Mouse (Mus musculus): ENCODE measurements around the gene Glb1l2.

The Glb1l2 gene

DNA sequence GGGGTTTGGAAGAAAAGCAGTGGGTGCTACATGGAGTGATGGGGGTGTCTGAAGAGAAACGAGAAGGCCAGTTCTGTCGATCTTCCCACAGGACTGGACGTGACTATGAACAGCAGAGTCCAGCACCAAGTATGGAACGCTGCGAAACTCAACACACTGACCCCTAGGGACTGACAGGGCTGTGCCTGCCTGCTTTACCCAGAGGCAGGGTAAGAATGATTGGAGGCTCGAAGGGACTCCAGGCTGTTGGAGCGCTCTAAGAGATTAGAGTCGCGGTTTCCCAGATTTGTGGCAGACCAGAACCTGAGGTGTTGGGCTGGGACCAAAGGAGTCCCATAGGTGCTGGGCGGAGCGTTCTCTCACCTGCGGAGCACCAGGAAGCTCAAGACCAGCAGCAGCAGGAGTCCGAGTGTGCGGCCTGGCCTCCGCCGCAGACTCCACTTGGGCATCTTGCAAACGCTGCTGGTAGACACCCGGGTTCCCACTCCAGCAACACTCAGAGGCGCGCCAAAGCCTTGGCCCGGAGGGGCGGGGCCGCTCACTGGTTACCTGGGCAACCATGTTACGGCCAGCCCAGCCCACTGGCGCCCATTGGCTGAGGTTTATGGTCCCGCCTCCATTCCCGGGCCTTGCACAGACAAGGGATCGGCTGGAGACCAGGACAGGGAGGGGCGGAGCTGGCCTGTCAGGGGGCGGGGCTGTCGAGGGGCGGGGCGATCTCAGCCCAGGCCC lies at the start of gene Glb1l2:
Gene Glb1l2, minus strand, starts transcription at position 534 of the 732 bp plus-strand sequence.
- peak; percentile 96 for DNase-seq (ENCODE audit: low spot score)

DNA sequence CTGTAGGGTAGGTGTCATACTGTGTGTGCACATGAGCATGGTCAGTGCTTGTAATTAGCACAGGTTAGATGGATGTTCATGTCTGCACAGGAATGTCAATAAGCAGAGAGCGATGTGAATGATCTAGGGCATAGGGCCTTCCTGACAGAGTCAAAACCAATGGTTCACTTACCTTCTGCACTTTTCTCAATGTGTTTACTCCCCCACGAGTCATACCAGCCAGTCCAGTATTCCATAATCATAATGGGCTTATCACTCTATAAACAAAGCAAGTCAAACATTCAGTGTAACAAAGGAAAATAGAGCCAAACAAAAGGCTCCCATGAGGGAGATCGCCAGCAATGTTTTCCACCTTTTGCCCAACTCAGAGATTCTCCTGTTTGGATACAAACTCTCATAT lies 24.8 kb upstream of the Glb1l2 start:
- DNase-seq (ENCODE audit: low spot score) = no peak

DNA sequence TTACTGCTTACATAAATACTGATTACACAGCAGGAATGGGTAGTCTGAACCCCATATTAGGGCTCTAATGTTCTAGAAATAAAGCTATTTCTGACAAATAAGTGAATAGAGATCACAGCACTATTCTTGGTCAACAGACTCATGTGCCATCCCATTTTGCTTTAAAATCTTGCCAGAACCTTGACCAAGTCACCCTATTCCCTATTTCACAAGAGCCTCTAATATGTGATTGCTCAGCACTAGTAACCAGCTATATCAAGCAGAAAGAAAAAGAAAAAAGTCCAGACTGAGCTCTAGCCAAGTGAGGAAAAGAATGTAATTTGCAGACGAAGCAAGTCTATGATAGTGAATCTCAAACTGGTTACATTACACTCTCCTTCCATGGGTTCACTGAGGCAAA lies 13.7 kb upstream of the Glb1l2 start:
- DNase-seq (ENCODE audit: low spot score) = no peak

DNA sequence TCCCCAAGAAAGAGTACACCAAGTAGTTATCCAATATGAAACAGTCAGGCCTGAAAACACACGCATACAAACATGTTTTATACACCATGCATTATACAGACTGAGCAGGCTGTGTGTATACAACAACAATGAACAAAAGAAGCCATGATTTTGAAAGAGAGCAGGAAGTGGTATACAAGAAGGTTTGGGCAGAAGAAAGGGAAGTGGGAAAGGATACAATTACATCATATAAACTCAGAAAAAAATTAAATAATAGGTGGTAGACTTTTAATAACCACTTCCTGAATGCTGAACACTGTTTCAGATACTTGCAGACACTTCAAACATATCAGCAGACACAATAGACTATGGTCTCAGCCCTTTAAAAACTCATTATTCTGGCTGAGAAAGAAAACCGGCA lies 2.5 kb upstream of the Glb1l2 start:
- DNase-seq (ENCODE audit: low spot score) = no peak

DNA sequence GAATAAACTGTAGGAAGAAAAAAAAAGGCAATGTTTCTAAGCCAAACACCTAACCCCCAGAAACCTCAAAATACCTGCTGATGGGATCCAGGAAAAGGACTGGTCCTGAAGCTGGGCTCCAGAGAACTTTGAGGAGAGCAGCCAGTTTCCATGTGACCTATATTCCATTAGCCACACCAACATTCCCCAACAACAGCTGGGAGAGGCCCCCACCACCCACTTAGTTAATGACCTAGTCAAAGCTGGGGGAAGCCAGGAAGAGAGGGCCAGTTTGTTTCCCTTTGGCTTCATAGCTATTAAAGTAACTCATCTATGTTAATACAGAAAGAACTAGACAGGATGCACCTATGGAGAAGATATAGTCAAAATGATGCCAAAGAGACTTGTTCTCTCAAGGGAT lies 1.9 kb downstream of the Glb1l2 start:
- DNase-seq (ENCODE audit: low spot score) = no peak

DNA sequence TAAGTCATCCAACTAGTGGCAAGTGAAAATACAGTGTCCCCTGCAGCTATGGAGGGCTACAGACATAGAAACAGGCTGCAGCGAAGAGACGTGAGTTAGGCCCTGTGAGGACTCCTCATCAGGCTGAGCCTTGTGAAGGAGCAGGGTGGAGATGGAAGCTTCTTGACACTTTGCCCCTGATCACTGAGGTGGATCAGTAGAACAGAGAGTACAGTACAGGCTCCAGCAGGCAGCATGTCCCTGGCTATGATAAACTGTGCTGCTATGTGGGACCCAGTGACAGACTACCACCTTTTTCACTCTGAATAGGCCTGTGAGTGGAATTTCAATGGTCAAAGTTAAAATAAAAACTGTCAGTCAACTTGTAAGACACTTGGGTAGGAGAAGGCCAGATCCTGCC lies 5.9 kb downstream of the Glb1l2 start:
- DNase-seq (ENCODE audit: low spot score) = no peak

DNA sequence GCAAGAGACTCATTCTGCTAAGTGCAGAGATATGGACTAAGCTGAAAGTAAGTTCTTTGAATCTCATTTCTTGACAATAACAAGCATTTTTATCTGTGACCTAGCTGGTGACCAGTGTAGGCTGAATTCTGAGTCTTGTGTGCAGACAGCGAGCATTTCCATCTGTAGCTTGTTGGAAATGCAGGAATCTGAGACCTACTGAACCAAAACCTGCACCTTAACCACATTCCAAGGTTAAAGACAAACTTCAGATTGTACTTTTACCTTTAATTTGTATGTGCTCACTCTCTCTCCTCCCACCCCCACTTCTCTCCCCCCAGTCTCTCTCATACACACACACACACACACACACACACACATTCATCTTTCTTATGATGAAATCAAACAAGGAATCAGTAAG lies 7.5 kb downstream of the Glb1l2 start:
- no peak for DNase-seq (ENCODE audit: low spot score)

DNA sequence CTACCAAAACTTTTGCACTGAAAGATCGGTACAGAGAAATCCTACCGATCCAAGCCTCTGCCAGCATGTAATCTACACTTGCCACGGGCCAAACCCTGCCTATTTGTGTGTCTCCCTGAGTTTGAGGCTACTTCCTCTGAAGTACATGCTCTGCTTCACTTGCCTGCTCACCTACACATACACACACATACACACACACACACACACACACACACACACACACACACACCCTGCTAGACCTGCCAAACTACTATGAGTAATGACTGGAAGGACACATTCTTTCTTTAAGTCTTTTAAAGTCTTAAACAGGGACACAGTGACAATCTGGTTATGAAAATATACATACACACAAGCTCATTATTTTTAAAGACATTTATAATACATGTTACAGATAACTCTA lies 8.1 kb downstream of the Glb1l2 start:
- DNase-seq (ENCODE audit: low spot score) = no peak

DNA sequence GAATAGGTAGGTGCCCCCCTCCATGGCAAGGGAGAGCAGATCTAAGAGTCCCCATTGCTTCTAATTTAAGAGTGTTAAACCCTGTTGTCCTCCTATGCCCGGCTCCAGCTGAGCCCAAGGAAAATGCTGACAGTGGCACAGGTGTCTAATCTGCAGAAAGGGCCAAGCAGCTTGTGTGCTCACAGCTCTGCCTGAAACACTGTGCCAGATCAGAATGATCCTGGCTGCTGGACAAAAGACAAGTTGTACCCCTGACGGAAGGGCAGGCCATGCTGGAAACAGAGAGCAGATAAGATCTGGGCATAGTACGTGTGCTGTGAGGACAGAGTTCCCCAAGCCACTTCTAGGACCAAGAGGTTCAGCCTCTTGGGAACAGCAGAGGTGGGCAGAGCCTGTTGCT lies 13.4 kb downstream of the Glb1l2 start:
- DNase-seq (ENCODE audit: low spot score) = peak; percentile 30

DNA sequence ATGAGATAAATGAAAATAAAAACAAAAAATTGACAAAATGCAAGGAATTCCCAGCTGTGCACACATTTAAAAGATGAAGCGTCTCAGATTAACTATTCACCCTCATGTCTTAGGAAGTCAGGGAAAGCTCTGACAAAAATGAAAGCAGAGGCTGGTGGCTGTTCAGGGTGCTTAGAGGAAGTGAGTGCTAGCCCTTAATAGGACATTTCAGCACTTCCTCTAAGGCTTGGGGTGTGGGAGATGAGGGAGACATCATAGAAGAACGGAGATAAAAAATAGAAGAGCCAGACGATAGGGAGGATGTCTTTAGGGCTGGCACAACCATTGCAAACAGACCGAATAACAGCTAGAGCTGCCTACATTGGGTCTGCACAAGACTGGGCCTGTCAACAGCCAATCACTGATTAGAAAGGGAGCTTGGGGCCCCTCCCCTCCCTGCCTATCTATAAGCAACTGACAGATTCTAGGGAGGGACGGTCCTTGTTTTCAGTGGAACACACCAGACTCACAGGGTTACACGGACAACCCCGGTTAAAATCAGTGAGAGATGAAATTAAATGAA lies 22.8 kb downstream of the Glb1l2 start:
- DNase-seq (ENCODE audit: low spot score) = no peak

DNA sequence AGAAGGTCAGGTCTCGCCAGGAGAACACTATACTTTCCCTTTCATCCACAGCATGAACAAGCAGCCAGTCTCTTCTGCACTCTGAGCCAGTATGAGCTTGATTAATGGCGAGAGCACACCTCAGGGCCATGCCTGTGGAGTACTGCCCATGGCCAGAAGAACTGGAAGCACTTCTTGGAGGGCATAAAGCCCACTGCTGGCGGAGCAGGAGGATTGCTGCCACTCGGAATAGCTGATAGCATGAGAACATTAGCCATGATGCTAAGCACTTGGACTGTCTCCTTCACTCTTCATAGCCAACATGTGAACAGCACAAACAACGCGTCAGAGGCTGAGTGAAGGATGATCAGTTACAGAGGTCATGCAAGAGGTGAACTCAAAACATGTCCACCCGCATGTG lies 27.8 kb downstream of the Glb1l2 start:
- DNase-seq (ENCODE audit: low spot score) = no peak

DNA sequence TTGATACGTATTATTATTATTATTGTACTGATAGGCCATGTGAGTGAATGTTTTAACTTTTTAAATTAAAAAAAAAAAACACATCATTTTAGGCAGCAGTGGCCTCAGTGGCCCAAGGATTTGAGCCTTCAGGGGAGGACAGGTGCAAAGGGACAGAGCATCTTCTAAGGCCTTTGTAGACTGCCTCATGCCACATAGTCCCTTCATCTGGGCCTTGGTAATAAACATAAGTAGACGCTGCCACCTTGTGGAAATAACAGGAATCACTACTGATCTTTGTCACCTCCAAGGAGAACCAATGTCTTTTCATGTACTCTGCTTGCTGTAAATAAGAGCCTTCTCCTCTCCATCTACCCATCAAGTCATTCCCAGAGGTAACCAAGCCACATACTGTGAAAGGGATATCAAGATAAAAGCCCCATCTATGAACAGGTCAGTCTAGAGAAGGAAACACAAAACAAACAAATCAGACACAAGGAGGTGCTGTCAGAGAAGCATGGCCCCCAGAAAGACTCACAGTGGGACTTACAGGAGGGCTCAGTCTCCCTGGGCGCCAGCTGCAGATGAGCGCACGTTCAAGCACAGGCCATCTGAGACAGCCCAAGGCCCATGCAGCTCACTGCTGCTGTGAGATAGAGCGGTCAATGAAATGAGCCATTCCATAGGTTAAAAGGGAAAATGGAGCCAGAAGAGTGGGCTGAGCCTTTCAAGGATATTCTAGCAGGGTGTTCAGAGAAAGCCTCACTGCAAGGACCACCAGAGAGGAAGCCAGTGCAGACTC lies 30.0 kb downstream of the Glb1l2 start:
- no peak for DNase-seq (ENCODE audit: low spot score)

DNA sequence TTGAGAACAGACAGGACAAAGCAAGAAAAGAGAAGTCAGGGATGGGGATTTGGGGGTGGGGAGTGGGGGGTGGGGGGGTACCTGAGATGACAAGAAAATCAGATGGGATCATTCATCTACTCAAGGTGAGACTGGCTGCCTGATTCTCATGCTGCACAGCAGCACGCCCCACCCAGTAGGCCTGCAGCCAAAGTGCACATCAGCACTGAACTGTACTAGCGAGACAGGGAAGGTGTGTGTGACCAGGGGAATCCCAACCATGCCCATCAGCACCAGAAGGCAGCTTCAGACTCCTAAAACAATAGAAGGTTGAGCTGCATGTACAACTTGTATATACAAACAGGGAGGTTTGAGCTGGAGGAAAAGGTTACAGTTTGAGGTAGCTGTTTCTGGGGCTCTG lies 30.6 kb downstream of the Glb1l2 start:
- no peak for DNase-seq (ENCODE audit: low spot score)

DNA sequence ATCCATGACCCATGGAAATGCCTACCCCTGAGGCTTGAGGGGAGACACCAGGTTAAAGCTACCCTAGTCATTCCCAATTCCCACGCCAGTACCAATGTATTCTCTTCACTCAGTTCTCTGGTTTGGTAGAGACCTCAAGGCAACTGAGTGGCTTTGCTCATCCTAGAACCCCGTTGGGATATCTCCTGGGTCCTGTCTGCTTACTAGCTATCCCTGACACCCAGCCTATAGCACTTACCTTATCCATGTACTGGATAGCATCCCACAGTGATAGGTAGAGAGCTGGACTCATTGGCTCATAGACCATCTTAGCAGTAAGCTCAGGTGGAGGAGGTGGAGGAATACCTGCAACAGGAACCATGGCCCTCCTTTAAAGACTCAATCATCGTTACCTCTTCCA lies 38.1 kb downstream of the Glb1l2 start:
- DNase-seq (ENCODE audit: low spot score) = no peak

DNA sequence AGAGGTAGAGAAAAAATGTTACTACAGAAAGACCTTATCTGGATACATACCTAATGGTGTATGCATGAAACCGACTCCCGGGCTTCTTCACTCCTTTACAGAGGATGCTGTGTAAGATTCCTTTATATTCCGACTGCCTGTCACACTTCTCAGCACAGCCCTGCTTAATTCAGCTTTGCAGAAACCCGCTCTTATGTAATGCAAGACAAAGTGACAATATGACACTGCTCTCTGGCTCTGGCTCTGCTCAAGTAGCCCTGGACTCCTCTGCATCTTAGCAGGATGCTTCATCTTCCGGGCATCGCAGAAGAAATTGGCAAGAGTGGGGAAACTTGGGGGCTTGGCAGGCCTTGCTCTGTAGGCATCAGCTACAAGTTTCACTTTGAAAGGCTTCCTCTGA lies 43.8 kb downstream of the Glb1l2 start:
- no peak for DNase-seq (ENCODE audit: low spot score)

DNA sequence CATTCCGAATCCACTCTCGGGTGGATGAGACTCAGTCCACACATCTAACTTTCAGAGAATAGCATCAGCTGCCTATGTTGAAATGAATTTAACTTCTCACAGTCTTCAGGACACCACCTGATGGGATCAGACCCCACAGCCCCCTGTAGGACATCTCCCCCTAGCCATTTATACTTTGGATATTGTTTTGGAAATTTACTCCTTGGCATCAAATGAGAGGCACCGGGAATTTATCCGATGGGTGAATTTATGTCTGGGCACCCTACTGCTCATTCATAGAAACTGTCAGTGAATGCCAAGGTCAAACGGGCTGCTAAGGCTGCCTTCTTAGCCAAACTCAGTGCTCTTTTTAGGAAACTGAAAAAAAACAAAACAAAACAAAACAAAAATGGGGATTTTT lies 45.7 kb downstream of the Glb1l2 start:
- no peak for DNase-seq (ENCODE audit: low spot score)

DNA sequence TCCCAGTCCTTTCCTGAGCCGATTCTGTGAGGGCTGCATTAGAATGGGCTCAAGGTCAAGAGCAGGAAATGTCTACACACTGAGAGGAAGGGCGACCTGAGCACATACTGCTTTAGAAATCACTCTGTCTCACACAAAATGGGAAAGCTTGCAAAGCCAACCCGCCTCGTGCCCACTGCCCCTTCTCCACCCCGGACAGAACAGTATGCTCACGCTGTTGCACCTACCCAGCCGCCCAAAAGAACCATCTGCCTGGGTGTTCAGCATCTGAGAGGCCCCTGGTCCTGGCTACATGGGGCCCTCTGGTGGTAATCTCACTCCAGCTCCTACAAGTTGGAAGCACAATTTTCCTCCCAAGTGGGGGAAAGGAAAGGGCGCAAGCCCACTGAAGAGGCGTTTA lies 46.2 kb downstream of the Glb1l2 start:
- DNase-seq (ENCODE audit: low spot score) = no peak

DNA sequence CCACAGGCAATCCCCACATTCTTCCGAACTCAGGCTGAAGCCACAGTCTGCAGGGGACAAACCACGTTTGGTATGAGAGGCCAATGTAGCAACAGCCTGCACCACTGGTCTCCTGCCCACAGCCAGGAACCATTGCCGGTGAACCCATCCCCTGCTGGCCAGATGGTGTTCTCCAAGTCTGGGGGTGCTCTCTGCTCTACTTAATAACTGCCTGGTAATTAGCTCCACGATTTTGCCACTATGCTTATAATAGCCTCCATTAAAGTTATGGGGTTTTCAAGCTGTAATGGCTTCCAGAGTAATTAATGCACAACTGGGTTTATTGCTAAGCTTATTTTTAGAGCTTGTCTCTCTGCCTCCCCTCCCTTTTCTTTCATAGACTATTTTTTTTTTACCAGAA lies 57.4 kb downstream of the Glb1l2 start:
- no peak for DNase-seq (ENCODE audit: low spot score)

DNA sequence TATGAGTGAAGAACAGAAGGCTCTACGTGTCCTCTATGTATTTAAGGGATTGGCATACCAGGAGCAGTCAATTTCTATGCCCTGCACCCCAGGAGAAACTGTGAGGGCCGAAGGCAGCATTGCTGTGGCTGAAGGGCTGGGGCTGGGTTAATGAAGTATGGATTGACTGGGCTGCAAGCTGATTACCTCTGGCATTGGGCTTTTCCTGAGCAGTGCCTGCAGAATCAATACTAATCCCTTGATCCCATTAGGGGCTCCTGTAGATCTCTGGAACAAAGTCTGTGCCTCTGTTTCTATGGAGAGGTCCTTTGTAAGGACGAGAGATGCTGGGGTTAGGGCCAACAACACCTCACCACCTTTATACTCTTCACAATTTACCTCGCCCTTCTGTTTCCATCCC lies 59.1 kb downstream of the Glb1l2 start:
- no peak for DNase-seq (ENCODE audit: low spot score)

DNA sequence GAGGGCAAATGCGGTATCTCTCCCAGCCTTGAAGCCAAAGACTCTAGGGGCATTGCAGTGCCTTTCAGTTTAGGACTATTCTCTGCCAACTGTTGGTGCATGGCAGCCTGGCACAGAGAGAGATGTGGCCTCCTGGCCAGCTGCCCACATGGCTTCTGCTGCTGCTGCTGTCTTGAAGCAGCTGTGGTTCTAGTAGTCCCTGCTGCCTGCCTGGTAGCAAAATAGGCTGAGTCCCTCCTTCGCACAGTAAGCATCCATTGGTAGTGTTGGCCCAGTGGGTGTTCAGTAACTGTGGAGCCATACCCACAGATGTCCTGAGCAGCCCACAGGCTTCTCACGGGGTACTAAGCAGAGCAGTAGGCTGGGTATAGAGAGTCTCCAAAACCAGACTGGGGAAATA lies 63.5 kb downstream of the Glb1l2 start:
- DNase-seq (ENCODE audit: low spot score) = no peak

DNA sequence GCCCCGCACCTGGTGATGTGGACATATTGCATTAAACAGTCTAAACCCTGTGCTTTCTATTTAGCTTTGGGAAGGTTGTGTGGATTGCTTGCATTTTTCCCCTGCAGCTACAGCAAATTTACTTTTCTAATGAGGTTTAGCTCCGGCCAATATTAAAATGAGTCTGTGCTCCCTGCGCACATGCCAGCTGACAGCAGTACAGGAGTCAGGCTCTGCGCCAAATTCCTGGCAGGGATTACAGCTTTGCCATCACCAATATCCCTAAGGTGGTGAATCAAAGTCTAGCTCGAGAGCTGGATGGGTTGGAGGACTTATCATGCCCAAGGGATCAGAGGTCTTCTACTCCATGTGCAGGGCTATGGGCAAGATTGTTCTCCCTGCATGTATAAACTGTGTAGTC lies 69.2 kb downstream of the Glb1l2 start:
- DNase-seq (ENCODE audit: low spot score) = no peak

DNA sequence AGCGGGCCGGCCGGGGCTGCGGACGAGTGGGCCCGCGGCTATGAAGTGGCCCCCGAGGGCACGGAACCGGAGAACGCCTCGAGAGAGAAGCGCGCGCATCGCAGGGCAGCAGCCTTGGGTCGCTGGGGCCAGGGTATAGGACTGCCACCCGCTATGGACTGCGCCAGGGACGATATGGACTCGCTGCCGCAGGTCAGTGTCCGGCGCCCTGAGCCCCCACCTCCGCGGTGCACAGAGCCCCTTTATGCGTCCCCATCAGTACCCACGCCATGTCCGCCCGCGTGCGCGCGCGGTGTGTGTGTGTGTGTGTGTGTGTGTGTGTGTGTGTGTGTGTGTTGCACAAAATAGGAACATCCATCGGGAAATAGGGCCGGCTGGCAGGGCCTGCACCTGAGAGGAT lies 72.3 kb downstream of the Glb1l2 start:
- DNase-seq (ENCODE audit: low spot score) = no peak

DNA sequence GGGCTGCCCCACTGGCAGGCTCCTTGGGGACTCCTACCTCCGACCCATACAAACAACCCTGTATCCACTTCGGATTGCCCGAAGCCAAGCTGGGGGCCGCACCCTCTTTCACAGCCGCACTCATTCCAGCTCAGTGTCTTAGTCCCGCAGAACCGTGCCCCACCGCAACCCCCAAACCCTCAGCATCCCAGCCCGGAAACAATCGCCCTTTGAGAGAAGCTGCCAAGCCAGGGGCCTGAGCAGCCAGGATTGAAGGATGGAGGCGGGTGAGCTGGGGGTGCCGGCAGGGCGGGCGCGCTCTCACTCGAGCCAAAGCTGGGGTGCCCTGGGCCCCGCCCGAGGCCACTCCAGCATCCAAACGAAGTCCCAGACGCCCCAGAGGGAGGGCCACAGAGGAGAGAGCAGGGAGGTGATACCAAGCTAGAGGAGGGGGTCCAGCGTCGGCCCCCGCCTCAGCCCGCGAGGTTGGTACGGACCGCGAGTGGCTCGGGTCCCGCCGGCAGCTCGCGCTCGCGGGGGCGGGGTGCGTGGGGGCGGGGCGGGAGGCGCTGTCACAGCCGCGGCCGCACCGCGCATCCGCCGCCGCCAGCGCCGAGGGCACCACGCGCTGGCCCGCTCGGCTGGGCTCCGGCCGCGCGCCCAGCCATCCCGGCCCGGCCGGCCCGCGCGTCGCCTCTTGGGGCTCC lies 72.9 kb downstream of the Glb1l2 start, which contains the start of gene B3gat1:
Gene B3gat1, plus strand, starts transcription at position 523 of the 686 bp plus-strand sequence.
- DNase-seq (ENCODE audit: low spot score) = no peak

All from testis, postnatal 14 days (tissue).